Mouse (Mus musculus) adrenal gland, adult 8-10 months (tissue): Measurements from ENCODE around the gene Rbfox1. TPM values are rescaled to one million over a fixed set of nuclear protein-coding genes. Genes with fewer than 3 reads are reported as not detected.

ENCODE experiments used
- DNase-seq: peaks from one replicate; pipeline ENCODE4 v3.0.0; 2022
- total RNA-seq, 4 experiments: library from RNA; stranded (reverse); gene quantifications; 2 replicates each; pipeline ENCODE4 v1.2.4; 2022

The Rbfox1 gene
- 1 to 10 TPM; 1.3 to 4.0 (median 2.3) TPM for total RNA-seq

DNA sequence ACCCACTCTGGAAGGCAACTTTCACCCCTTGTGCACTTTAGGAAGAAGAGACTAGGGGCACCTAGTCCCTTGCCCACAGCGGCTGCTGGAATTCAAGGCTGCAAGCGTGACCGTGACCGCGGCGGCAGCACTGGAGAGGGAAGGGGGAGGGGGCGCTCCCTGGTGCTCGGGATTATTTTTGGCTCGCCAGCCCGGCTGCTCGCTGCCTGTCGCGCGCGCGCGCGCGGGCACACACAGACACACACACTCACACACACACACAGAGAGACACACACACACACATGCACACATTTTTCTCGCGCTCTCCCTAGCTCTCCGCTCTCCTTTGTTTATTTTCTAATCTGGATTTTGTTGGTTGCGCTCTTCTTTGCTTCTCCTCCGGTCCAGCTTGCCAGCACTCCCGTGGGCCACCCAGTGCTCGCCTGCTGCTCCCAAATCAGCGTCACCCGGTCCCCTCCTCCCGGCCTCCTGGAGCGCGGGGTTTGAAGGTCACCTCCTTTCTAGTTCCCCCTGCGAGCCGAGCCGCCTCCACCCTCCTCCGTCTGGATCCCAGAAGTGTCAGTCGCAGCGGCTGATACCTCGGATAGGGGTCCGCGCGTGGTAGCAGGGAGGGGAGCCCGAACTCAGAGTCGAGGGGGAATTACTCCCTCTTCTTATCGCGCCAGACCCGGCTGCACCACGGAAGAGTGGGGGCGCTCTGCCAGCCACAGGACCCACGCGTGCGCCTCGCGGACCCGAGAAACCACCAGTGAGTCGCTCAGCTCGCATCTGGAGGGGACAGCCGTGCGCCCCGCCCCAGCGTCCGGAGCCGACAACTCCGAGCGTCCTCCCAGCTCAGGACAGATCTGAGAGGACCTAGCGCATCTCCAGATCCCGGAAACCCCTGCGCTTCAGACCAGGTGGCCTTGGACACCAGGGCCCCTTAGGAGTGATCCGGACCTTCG lies at the start of gene Rbfox1:
Rbfox1 (plus strand) TSS at position 610 of the 944 bp plus-strand sequence.
- DNase-seq, result no peak

DNA sequence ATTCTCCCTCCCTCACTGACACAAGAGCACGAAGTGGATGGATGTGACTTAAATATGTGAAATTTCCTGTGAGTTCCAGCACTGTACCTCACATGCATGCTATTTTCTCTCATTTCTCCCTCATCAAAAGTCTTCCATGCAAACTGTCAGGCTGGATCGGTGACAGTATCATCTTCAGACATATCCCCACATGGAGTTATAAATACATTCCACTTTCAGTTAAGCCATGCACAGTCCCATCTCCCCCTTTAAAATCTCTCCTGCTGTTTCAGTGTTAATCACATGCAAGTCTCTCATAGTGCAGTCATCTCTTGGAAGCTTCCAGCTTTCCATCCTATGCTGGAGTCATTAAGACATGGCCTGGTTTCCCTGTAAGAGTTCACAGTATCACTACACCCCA lies 48.4 kb upstream of the Rbfox1 start:
- no peak for DNase-seq

DNA sequence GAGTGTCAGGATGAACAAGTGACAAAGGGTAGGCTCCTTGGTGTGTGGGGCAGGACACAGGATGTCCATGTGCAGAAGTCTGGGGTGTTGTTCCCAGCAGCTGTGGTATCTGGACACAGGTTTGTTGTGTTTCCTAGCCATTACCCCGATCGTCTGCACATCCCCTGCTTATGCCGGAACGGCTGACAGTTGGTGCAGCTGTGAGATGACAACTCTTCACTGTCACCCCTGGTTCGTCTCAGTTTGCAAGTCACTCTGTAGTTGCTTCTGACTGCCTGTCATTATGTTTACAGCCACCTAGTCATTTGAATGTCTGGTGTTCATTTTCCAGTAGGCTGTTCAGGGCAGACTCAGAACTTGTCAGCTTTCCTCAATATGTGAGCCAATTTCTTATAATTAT lies 44.0 kb upstream of the Rbfox1 start:
- no peak for DNase-seq

DNA sequence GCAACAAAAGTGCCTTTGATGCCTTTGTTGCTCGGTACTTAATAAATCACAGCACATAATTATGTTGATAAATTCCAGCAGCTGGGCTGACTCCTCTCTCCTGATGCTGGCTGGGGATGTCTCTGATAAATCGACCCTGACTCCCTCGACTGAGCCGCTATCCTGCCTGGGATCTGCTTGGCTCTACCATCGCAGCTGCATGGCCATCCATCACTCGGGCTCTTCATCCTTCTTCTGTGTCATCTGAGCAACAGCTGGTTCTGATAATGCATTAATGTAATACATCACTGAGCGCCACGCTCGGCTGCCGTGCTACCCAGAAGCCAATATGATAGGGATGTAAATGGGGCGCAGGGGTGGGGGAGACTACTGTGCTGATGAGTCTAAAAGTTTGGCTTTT lies 39.5 kb upstream of the Rbfox1 start:
- DNase-seq, result no peak

DNA sequence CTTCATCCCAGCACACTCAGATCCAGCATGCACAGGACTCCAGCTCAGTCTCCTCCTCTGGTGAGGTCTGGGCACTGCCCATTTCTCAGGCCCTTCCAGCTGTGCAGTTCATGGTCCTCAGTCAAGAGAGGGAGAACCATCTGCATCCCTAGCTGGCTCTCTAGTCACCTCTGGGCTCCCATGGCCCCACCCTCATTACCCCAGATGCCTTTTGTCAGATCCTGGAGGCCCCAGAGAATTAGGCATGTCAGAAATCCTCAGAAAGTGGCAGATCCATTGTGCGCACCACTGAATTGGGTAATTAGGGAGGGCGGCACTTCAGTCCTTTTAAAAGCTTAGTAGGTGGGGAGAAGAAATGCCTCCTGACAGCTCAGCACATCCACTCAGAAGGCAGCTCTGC lies 32.1 kb upstream of the Rbfox1 start:
- DNase-seq, result no peak

DNA sequence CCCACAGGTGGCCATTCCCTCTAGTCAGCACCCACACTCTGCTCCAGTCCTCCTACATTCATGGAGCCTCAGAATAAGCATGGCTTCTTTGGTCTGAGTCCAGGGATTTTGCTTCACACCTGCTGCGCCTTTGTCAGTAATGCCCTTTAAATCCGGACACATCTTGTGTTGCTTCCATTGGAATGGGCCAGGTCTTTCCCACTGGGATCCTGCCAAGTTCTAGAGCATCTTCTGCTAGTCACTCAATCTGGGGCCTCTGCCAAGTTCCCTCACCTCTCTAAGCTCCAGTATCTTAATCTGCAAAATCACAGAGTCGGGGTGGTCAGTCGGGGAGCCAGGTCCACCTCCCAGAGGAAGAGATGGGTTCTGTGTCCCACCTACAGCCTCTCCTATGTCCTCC lies 20.8 kb upstream of the Rbfox1 start:
- no peak for DNase-seq

DNA sequence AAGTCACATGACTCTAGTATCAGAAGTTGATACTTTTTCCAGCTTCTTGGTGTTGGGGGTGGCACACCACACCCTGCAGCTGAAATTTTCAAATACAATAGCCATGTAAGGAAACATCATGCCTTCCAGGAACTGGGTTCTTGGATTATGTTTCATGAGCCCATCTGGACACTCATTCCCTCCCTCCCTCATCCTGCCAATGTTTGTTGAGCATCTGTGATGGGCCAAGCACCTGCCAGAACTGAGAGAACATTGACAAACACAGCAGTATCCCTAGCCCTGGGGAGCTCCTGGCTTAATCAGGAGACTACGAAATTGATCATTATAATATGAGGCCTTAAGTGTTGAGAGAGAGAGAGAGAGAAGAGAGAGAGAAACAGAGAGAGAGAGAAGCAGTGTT lies 18.2 kb upstream of the Rbfox1 start:
- no peak for DNase-seq

DNA sequence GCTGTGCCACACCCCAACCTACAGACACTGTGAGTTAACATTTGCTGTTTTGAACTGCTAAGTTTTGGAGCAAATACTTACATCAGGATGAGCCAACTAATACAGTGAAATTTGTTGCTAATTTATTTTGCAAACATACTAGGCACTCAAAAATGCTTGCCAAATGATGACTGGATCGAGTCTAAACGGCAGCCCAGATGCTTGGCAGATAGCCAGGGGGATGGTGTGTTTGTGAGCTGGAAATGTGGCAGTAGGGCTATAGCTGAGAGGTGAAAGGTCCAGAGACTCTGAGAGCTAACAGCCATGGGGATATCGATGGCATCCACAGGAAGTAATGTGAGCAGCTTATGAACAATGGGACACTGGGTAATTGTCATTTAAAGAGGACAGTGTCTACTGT lies 14.8 kb upstream of the Rbfox1 start:
- no peak for DNase-seq

DNA sequence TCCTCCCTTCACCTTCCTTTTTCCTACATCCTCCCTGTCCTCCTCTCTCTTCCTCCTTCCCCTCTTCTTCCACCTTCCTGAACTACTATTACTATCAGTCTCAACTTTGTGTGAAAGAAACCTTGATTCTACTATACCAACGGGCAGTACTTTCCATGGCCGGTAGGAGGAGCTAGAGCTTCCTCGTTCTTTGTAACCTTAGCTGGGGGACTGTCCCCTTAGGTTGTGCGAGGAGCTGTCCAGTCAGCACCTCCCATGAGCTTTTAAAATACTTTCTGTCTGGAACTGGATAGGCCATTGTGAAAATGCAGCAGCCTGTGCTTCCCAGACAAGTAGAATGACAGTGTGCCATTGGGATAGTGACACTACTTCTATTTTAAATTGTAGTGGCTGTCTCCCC lies 3.3 kb upstream of the Rbfox1 start:
- peak; percentile 55 for DNase-seq

DNA sequence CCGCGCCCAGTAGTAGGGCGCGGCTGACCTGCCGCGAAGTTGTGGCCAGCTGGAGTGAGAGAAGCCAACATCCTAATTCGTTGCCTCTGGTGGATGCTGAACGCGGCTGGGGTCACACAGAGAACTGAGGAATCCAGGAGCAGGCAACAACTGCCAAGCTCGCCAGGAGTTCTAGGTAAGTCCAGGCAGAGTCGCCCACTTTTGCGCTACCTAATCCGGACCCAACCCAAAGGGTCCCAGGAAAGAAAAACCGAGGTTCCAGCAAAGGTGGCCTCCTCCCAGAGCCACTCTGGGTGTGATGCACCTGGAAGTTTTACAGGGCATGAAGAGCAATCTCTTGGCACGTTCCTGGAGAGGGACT lies 515 bp downstream of the Rbfox1 start:
- DNase-seq, result no peak

DNA sequence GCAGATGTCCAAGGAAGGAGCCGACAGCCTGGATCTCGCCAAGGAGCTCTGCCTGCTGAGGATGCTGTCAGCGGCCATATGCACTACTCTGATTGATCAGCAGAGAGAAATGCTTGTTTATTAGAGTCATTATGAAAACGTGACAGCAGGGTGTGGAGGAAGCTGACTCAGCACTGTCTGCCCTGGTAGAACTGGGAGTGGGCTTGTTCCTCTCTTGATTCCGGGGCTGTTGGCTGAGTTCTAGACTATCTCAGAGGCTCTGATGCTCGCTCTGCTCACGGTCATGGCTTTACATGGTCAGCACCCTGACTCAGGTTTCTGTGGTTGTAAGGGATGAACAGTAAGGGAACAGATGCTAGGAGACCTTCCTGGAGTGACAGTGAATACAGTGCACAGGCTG lies 10.4 kb downstream of the Rbfox1 start:
- DNase-seq, result no peak

DNA sequence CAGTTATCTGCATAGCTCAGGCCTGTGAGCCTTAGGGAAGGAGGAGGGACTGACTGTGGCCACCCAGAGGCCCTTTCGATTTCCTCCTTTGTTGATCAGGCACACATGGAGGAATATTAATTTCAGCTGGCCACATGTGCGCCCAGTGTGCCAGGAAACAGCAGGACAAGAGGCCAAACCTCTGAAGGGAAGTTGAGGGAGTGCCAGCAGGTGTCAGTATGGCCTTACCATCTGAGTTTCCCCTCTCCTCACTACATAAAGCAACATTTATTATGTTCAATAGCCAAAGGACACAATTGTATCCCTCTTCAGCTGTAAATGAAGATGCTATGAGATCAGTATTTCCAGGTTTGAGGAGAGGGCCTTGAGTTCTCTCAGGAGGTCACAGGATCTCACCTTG lies 13.2 kb downstream of the Rbfox1 start:
- no peak for DNase-seq

DNA sequence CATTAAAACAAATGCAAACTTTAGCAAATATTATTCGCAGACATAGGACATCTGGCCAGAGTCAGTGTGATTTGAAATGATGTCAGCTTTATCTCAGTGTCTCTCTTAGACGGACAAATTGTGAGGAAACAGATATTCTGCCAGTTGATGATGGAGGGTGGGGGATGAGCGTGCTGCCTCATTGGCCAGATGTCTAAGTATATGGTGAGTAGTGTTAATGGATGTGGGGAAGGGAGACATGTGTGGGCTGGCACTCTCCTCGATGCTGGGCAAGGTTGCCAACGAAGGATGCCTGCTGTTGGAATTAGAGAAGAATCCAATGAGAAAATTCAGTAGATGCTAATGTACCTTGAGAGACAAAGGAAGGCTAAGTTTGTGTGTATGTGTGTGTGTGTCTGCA lies 25.6 kb downstream of the Rbfox1 start:
- no peak for DNase-seq

DNA sequence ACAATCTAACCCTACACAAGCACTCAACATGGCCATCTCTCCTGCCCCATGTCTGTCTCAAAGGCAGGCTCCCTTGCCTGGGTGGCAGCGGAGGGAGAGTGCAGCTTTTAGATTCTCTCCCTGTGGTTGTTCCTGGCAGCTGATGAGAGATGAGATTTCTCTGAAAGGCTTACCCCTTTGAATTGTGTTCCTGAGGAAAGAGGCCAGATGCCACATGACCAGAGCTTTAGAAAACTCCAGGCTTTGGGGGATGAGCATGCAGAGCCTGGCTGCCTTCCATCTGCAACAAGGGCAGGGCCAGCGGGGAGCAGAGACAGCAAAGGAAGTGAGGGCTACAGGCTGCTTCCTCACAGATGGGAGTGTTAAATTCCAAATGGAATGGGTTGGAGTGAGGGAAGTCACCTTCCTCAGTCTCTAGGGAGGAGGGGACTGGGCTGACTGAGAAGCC lies 26.7 kb downstream of the Rbfox1 start:
- DNase-seq, result peak; percentile 15

DNA sequence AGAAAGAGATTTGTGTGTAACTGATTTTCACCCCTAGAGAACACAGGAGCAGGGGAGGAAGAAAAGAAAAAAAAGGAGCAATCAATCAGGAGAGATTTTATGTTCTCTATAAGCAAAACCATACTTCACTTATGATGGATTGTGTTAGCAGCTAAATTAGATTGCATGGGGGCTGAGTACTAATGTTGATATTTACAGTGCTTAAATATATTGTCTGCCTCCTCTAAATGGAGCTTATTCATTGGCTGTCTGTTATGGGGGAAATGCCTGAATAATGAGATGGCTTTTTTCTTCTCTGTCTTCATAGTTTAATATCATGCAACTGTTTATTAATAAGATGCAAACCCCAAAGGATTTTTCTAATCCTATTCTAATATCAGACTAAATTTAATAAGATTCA lies 32.8 kb downstream of the Rbfox1 start:
- no peak for DNase-seq

DNA sequence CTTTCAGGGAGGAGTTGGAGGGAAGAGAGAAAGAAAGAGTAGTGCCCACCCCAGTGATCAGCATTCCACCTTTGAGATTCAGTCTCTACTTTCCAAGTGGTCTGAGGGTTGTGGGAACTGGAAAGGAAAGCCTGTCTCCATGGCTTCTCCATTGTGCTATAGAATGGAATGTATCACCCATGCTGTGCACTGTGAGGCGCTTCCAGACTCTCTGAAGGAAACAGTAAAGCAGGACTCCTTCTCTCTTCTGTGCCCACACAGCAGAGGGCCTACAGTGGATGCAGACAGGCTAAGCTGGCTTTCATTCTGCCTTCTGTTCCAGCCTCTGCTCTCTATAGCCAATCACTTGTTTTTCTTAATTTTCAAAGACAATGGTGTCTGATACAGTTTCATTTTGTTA lies 41.8 kb downstream of the Rbfox1 start:
- no peak for DNase-seq

DNA sequence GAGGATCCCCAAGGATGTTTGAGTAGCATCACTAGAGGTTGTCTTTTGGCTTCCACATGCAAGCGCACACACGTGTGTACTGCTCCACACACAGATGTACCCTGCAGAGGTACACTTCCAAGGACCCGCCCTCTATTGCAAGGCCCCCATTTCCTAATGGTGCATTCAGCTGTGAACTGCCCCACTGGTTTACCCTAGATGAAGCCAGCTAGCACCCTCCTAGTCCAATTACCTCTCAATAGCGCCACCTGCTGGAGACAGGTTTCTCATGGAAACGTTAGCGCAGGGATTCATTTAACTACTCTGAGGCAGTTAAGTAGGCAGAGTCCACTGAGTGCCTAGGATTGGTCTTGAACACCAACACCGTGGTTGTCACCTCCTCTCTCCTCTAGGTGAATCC lies 46.5 kb downstream of the Rbfox1 start:
- DNase-seq, result peak; percentile 63

DNA sequence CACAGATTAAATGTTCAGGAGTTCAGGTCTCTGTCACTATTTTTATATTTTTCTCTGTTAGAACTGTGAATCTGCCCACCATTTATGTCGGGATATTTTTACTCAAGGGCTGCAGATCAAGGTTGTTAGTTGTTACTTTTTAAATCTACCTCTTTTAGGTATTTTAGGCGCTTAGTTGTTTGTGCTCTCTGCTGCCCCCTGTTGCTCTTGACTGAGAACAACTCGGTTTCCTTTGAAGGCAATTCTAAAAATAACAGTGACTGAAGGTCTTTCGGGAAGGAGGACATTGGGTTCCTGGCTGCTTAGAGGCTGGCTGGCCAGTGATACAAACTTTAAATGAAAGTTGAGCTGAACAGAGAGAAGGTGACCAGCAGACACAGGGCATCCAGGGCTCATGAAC lies 54.9 kb downstream of the Rbfox1 start:
- peak; percentile 8 for DNase-seq

DNA sequence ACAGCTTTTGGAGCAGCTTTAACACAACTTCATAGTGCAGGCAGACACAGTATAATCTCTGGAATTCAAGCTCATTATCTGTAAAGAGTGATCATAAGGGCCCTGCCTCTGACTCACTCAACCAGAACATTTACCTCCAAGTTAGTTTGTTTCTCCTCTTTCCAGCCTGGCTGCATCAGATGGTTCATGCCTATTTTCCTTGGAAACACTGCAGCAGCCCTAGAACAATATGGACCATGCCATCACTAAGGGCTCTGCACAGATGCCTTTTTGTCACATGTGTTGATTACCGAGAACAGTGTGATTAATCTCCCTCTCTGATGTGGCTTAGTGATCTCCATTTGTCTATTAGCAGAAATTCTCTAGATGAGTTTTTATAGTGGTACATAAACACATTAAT lies 60.5 kb downstream of the Rbfox1 start:
- DNase-seq, result no peak

DNA sequence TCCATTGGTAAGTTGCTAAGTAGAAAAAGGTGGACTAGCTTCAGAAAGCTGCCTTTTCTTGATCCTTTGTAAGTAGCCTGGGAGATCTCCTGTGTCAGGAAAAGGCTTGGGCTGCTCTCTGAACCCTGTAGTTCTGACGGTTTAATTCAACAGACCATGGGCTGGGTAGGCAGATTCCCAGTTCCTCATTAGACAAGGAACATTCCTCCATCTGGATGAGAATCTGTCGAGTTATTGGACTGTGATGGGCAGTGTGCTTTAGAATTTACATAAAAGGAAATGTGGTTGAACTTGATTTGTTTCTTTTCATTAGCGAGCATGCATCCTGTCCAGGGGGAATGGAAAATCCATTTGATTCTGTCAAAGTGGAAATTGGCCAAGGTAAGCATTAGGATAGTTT lies 68.0 kb downstream of the Rbfox1 start:
- no peak for DNase-seq

DNA sequence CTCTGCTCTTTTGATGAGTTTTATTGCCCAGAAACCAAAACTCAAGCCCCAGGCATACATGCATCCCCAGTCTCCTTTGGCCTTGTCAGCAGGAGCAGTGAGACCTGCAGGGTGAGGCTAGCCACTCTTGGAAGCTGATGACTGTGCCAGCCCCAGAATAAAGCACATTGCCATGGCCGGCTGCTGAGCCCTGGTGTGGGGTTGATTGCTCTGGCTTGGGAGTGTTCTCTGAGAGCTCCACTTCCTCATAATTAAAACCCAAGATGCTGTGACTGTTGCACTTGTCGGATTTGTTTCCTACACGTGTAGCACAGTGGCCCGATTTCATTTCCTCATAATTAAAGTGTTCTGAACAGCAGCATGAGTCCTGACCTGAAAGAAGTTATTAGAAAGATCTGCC lies 72.3 kb downstream of the Rbfox1 start:
- DNase-seq, result no peak

DNA sequence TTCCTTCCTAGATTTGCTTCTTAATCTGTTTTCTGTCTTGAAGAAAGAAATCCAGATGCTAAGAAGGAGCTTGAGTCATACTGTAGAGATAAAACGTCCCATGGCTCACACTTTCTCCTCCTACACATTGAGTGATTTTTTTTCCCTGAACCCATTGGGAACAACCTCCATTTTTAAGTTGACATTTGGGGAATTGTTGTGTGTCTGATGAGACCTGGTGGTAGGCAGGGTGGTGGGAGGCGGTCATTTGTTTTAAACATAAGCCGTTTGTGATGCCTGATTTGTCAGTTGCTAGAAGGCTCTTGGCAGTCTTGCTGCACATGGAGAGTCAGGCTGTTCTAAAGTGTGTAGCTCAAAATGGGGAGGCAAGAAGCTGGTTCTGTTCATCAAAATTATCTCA lies 76.6 kb downstream of the Rbfox1 start:
- DNase-seq, result no peak

DNA sequence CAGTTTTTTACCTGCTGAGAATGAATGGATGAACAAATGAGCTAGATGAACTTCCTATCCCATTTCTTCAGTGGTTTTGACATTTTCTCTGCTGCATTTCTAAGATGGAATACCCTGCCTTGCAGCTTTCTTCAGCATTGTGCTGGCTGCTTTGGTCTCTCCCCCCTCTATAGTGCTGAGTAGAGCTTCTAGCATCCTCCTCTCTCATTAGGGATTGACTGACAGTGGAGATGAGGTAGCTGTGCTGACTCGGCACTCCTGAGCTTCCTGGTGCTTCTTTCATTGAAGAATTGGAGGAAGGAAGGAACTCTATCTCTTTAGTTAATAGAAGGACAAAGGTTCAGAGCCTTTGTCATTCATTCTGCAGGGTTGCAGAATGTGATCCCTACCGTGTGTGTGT lies 89.0 kb downstream of the Rbfox1 start:
- no peak for DNase-seq
